Mouse (Mus musculus) right cerebral cortex, adult 2 months (tissue): Measurements from ENCODE around the gene Scgb1b10.
"Not testable (repeated sequence)": the region's sequence is repeated elsewhere in the genome, so short reads cannot be mapped to it uniquely, and the experiment has no call there.

Experiments used
- DNase-seq, 2 experiments: peaks; one replicate each; pipeline ENCODE4 v3.0.0; 2021 to 2022; ENCODE audit warnings: low spot score in 2 of 2

Gene Scgb1b10

DNA sequence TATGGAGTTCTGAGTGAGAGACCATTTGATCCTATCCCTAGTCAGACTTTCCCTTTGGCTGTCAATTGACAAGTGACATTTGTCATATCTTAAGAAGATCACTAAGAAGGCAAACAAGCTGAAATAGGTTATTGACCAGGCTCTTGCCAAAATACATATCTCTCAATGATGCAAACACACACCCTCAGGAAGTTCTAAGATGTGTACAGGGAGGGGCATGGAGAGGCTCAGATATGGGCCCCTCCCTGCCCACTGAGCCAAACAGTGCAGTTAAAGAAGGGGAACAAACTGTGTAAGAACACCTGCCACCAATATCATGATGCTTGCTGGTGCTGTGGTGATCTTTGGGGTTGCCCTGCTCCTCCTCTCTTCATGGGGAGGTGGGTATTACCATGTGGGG lies at the start of gene Scgb1b10:
TSS of gene Scgb1b10 (plus strand) at position 301 of the 400 bp plus-strand sequence.
- DNase-seq = not testable (repeated sequence)
